Comparison of ENCODE assay signal across 9 mouse cellular contexts in genomic region chr5:28318671-28319070, GRCm38 (mm10). TPM values are rescaled to one million over a fixed set of nuclear protein-coding genes. Genes with fewer than 3 reads are reported as not detected.
DNase-seq lines count a peak whose midpoint lies in the region; ATAC-seq and TF ChIP-seq lines count a peak whose summit lies in the region.
"Had no signal": no experiment of that assay in that cellular context is flagged by ENCODE, and none has a peak within 500 bp of the region (broad histone marks: within the 10 kb centered on the region; RNA-seq: fewer than 3 reads in every experiment).

No protein-coding gene starts in this region.

- DNase-seq in liver, adult 2 months (ENCODE audit: extremely low read depth, low read depth, low spot score): peak; percentile 97
- DNase-seq in liver: no peak
- no peak for DNase-seq in embryonic facial prominence, embryonic 11.5 days (ENCODE audit: low spot score)
- DNase-seq in adrenal gland, postnatal 14 days: no peak
- no peak for DNase-seq in gastrocnemius, postnatal 14 days
- DNase-seq in spleen, postnatal 36 days (ENCODE audit: low spot score in 2 of 2): no peak
- DNase-seq: layer of hippocampus, adult 9-11 months had no signal

- intact Hi-C loops in gastrocnemius, postnatal 14 days (cut with DNase I; ENCODE audit: low total_unique reads): no loop called here

- H3K27ac ChIP-seq in liver, adult 2 months (replicated peaks; ENCODE audit: insufficient read depth, low read depth, low read length): peak overlapping the region; percentile 33; the same call in 1 of the 2 replicates
- no peak overlapping the region for H3K27ac ChIP-seq in embryonic facial prominence, embryonic 11.5 days (replicated peaks; ENCODE audit: low read depth, low read length)
- no peak overlapping the region for H3K27ac ChIP-seq in intestine, postnatal 0 days (ENCODE audit: low read depth, low read length)
- H3K27ac ChIP-seq in neural tube, embryonic 15.5 days (replicated peaks): no peak overlapping the region

- peak overlapping the region; percentile 39 for H3K4me2 ChIP-seq in embryonic facial prominence, embryonic 11.5 days (ENCODE audit: low read depth, low read length)
- peak overlapping the region; percentile 74 for H3K4me2 ChIP-seq in intestine, postnatal 0 days (replicated peaks; ENCODE audit: low read depth)
- H3K4me2 ChIP-seq in neural tube, embryonic 15.5 days: peak overlapping the region; percentile 68

- H3K9me3 ChIP-seq in embryonic facial prominence, embryonic 11.5 days (replicated peaks; ENCODE audit: control insufficient read depth, low read length): no peaks in the 10 kb centered on the region
- H3K9me3 ChIP-seq in intestine, postnatal 0 days (ENCODE audit: control insufficient read depth): no peaks in the 10 kb centered on the region
- no peaks in the 10 kb centered on the region for H3K9me3 ChIP-seq in neural tube, embryonic 15.5 days (replicated peaks)

- WGBS in liver, adult 2 months: 11% methylated on average over 2 of the region's 2 CpGs
- WGBS in embryonic facial prominence, embryonic 11.5 days: 64% methylated on average over 2 of the region's 2 CpGs
- WGBS in intestine, postnatal 0 days: 46% methylated on average over 2 of the region's 2 CpGs
- 66% methylated on average over 2 of the region's 2 CpGs for WGBS in neural tube, embryonic 15.5 days

- peaks cover 14% of the 10 kb centered on the region for H3K4me1 ChIP-seq in liver, adult 2 months (ENCODE audit: control insufficient read depth, insufficient read depth, low read length)
- H3K4me1 ChIP-seq in embryonic facial prominence, embryonic 11.5 days (ENCODE audit: control insufficient read depth, insufficient read depth, low read length): no peaks in the 10 kb centered on the region
- no peaks in the 10 kb centered on the region; the same call in 1 of the 2 replicates for H3K4me1 ChIP-seq in intestine, postnatal 0 days (replicated peaks; ENCODE audit: control insufficient read depth, insufficient read depth, low read length)
- peaks cover 29% of the 10 kb centered on the region for H3K4me1 ChIP-seq in neural tube, embryonic 15.5 days

- peaks cover 16% of the 10 kb centered on the region for H3K79me2 ChIP-seq in liver, adult 2 months (ENCODE audit: control insufficient read depth, insufficient read depth, low read length)

- TF ChIP-seq CTCF in liver, adult 2 months (IDR thresholded peaks at IDR 0.05; ENCODE audit: low read depth, low read length): no peak
- no peak for TF ChIP-seq CTCF in intestine, postnatal 0 days (IDR thresholded peaks at IDR 0.05; ENCODE audit: low read depth)

- no peak for ATAC-seq in embryonic facial prominence, embryonic 11.5 days (replicated peaks; ENCODE audit: insufficient number of reproducible peaks, low FRiP score, low TSS enrichment, low read depth)
- ATAC-seq in intestine, postnatal 0 days: no peak
- no peak for ATAC-seq in neural tube, embryonic 15.5 days (ENCODE audit: low FRiP score)

- no peak overlapping the region for H3K9ac ChIP-seq in liver, adult 2 months (ENCODE audit: low read depth, low read length)
- H3K9ac ChIP-seq in embryonic facial prominence, embryonic 11.5 days (replicated peaks; ENCODE audit: low read length): peak overlapping the region; percentile 36
- no peak overlapping the region for H3K9ac ChIP-seq in intestine, postnatal 0 days (ENCODE audit: low read depth, low read length)
- H3K9ac ChIP-seq in neural tube, embryonic 15.5 days (replicated peaks): peak overlapping the region; percentile 20; the same call in 1 of the 2 replicates

- peak overlapping the region; percentile 13; the same call in 1 of the 2 replicates for H3K4me3 ChIP-seq in liver, adult 2 months (ENCODE audit: insufficient read depth, low read depth, low read length)
- H3K4me3 ChIP-seq in embryonic facial prominence, embryonic 11.5 days (ENCODE audit: low read depth, low read length): peak overlapping the region; percentile 17; the same call in 1 of the 2 replicates
- 0 out of 2 replicates have a peak overlapping the region, but pooled peaks have one; percentile 98 for H3K4me3 ChIP-seq in intestine, postnatal 0 days (ENCODE audit: low read depth, low read length)
- peak overlapping the region; percentile 94 for H3K4me3 ChIP-seq in neural tube, embryonic 15.5 days (replicated peaks)

- peaks cover 1% of the 10 kb centered on the region; the same call in 1 of the 2 replicates for H3K36me3 ChIP-seq in liver, adult 2 months (ENCODE audit: control insufficient read depth, insufficient read depth, low read length)
- H3K36me3 ChIP-seq in embryonic facial prominence, embryonic 11.5 days (replicated peaks; ENCODE audit: control insufficient read depth, insufficient read depth, low read depth, low read length): no peaks in the 10 kb centered on the region
- no peaks in the 10 kb centered on the region for H3K36me3 ChIP-seq in intestine, postnatal 0 days (ENCODE audit: control insufficient read depth, insufficient read depth)
- no peaks in the 10 kb centered on the region for H3K36me3 ChIP-seq in neural tube, embryonic 15.5 days

- H3K27me3 ChIP-seq in liver, adult 2 months (ENCODE audit: control insufficient read depth, insufficient read depth, low read length): no peaks in the 10 kb centered on the region
- no peaks in the 10 kb centered on the region for H3K27me3 ChIP-seq in embryonic facial prominence, embryonic 11.5 days (ENCODE audit: control insufficient read depth, insufficient read depth, low read length)
- no peaks in the 10 kb centered on the region for H3K27me3 ChIP-seq in intestine, postnatal 0 days (replicated peaks; ENCODE audit: control insufficient read depth, insufficient read depth, low read length)
- H3K27me3 ChIP-seq in neural tube, embryonic 15.5 days (replicated peaks): no peaks in the 10 kb centered on the region

- no peak for TF ChIP-seq POLR2A in liver, adult 2 months (IDR thresholded peaks at IDR 0.05; ENCODE audit: extremely low read depth, insufficient read depth, low read length)

RNA-seq across cellular contexts. Expression of gene Rbm33, which starts 1.8 kb away (rescaled TPM):
- 17.1 and 22.6 TPM in 2 replicates for total RNA-seq in liver, adult 2 months (2014; rRNA removed)
- 13.3 and 16.1 TPM in 2 replicates for polyA plus RNA-seq in liver, adult 2 months (2012; rRNA removed)
- polyA plus RNA-seq in embryonic facial prominence, embryonic 11.5 days (2014; fragmentation: Nextera tagmentation; extraction: Ambion mirVana): 15.3 and 17.6 TPM in 2 replicates
- polyA plus RNA-seq in intestine, postnatal 0 days (2015; fragmentation: Nextera tagmentation; extraction: Ambion mirVana): 6.1 and 7.1 TPM in 2 replicates
- polyA plus RNA-seq in neural tube, embryonic 15.5 days (2015; fragmentation: Nextera tagmentation; extraction: Ambion mirVana): 12.1 and 12.3 TPM in 2 replicates
- 44.0 and 53.9 TPM in 2 replicates for total RNA-seq in adrenal gland, postnatal 14 days (2021)
- 10 to 100 TPM; 20.3 to 28.3 TPM for total RNA-seq in gastrocnemius, postnatal 14 days (2021)

Comparison
In these comparisons a context has a peak if more than half of its experiments do, and no peak if none do; other contexts are left out.
1. H3K4me3 ChIP-seq: peak in every context shown above with its lines; median percentile 98 in intestine, postnatal 0 days; 94 in neural tube, embryonic 15.5 days; 17 in embryonic facial prominence, embryonic 11.5 days; 13 in liver, adult 2 months.
2. H3K9ac ChIP-seq: peak in embryonic facial prominence, embryonic 11.5 days (single experiment) and neural tube, embryonic 15.5 days (single experiment); none in liver, adult 2 months (single experiment) and intestine, postnatal 0 days (single experiment).
3. Peak in every context shown above with its lines, with median percentiles within 50 percentile points of each other: H3K4me2 ChIP-seq.